ENCODE assay signal across 33 mouse cellular contexts in the genomic region with DNA sequence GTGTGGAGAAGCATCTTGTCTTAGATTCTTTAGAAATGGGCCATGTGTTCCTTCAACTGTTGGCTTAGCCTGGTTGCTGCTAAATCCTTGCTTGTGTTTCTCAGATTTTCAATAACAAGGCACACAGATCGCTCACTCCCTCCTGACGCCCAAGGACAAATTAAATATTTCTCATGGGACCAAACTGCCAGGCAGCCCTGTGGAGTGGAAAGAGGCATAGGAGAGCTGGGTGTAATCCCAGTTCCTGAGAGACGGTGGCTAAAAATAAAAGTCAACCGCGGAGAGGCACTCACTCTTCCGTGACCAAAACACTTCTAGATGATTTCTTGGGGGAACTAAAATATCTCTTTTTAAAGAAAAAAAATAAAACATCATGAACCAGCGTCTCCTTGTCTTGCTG.
"Had no signal": no experiment of that assay in that cellular context is flagged by ENCODE, and none has a peak within 500 bp of the region (broad histone marks: within the 10 kb centered on the region; RNA-seq: fewer than 3 reads in every experiment).

No protein-coding gene starts in this region.

- H3K4me3 ChIP-seq: heart, embryonic 12.5 days; heart, embryonic 13.5 days; heart, embryonic 15.5 days; hindbrain, embryonic 10.5 days; hindbrain, embryonic 12.5 days; hindbrain, embryonic 13.5 days; hindbrain, embryonic 15.5 days; intestine, embryonic 15.5 days; kidney, embryonic 15.5 days; layer of hippocampus, adult 2 months had no signal

- H3K27ac ChIP-seq: heart, embryonic 13.5 days; heart, embryonic 15.5 days; hindbrain, embryonic 10.5 days; hindbrain, embryonic 12.5 days; hindbrain, embryonic 13.5 days; hindbrain, embryonic 14.5 days; hindbrain, embryonic 15.5 days; hindbrain, postnatal 0 days; intestine, embryonic 15.5 days; kidney, embryonic 15.5 days; kidney, postnatal 0 days; layer of hippocampus, adult 2 months had no signal

- DNase-seq: heart, postnatal 10 days; heart, postnatal 14 days; heart, postnatal 36 days; heart, postnatal 4 days; kidney, adult 11 months; kidney, adult 18-20 months; kidney, adult 2 months; kidney, adult 8-10 months; kidney, adult 9 months; kidney, postnatal 10 days; kidney, postnatal 14 days; kidney, postnatal 25 days; kidney, postnatal 36 days; kidney, postnatal 4 days; layer of hippocampus, adult 9-11 months; layer of hippocampus, postnatal 36 days had no signal

- ATAC-seq: hindbrain, embryonic 16.5 days; hindbrain, postnatal 0 days; inflammation-experienced regulatory T-cells, adult 6 months; intestine, embryonic 15.5 days; intestine, embryonic 16.5 days; intestine, postnatal 0 days had no signal
